Mouse (Mus musculus): ENCODE data around the gene Gzmf. TPM values are rescaled to one million over a fixed set of nuclear protein-coding genes. Genes with fewer than 3 reads are reported as not detected.
"Not testable (repeated sequence)": the region's sequence is repeated elsewhere in the genome, so short reads cannot be mapped to it uniquely, and the experiment has no call there.

Gzmf gene
- polyA plus RNA-seq (2016; fragmentation: Nextera tagmentation; extraction: Ambion mirVana): not detected in 2 replicates

DNA sequence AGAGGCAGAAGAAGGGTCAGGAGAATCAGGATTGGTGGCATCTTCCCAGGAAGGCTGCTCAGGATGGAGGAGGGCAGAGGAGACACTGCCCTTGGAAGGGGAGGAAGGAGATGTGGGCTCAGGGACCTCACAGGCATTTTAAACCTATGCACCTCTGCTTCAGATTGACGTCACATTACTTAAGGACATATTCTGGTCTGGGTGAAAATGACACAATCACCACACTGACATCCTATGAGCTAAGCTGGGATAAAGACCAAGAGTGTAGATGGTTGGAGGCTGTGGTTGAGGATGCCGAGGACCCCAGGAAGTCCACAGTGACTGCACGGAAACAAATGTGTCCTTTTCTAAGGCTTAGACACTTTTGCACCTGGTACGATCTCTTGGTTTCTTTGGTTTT lies at the start of gene Gzmf:
Gene Gzmf (minus strand): TSS at position 101 of the 400 bp plus-strand sequence.
- Histone ChIP-seq H3K4me3 (replicated peaks) (no peak within 1 kb of the TSS), H3K36me3 (replicated peaks) (no peaks in the 10 kb centered on the region), H3K9me3 (no peaks in the 10 kb centered on the region), H3K4me2 (no peak within 1 kb of the TSS), H3K4me1 (no peaks in the 10 kb centered on the region), H3K27me3 (no peaks in the 10 kb centered on the region), H3K27ac (no peak within 1 kb of the TSS), H3K9ac (no peak within 1 kb of the TSS)
- ATAC-seq (ENCODE audit: low FRiP score): no peak
- 94% methylated on average over 4 of the region's 4 CpGs for WGBS

DNA sequence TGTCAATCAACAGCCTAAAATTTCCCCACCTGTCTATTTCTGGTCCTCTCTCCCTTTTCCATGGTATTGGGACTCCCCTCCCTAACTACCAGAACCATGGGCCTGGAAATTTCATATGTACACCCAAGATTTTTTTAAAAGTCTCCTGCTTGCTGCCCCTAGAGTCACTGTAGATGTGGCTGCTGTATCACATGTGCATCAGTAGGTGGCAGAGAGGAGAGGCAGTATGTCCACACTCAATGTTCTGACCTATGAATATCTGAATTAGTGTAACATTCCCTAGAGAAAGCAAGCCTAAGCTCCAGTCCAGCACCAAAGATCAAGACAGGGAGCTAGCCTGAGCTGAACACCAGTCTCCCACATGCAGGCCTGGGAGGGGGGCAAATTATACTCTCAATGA lies 29.2 kb upstream of the Gzmf start:
- H3K27ac ChIP-seq: no peak overlapping the region
- no peak overlapping the region for H3K4me3 ChIP-seq (replicated peaks)
- no peaks in the 10 kb centered on the region for H3K4me1 ChIP-seq
- H3K36me3 ChIP-seq (replicated peaks): no peaks in the 10 kb centered on the region
- H3K4me2 ChIP-seq: no peak overlapping the region
- no peak overlapping the region for H3K9ac ChIP-seq
- H3K27me3 ChIP-seq: no peaks in the 10 kb centered on the region
- no peak for ATAC-seq (ENCODE audit: low FRiP score)
- no peaks in the 10 kb centered on the region for H3K9me3 ChIP-seq

DNA sequence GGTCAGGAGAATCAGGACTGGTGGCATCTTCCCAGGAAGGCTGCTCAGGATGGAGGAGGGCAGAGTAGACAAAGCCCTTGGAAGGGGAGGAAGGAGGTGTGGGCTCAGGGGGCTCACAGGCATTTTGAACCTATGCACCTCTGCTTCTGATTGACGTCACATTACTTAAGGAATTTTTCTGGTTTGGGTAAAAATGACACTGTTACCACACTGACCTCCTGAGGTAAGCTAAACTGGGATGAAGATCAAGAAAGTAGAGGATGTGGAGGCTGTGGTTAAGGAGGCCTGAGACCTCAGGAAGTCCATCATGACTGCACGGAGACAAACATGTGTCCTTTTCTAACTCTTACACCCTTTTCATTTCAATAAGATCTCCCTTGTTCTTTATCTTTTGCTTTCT lies 23.3 kb upstream of the Gzmf start, which contains the start of gene Gzmc:
Gene Gzmc (minus strand): TSS at position 101 of the 400 bp plus-strand sequence.
- H3K4me1 ChIP-seq: no peaks in the 10 kb centered on the region
- WGBS: 87% methylated on average over 2 of the region's 2 CpGs
- H3K4me2 ChIP-seq: no peak within 1 kb of the TSS
- H3K9me3 ChIP-seq: no peaks in the 10 kb centered on the region
- H3K9ac ChIP-seq: no peak within 1 kb of the TSS
- H3K36me3 ChIP-seq (replicated peaks): no peaks in the 10 kb centered on the region
- no peak within 1 kb of the TSS for H3K27ac ChIP-seq
- H3K27me3 ChIP-seq: no peaks in the 10 kb centered on the region
- no peak within 1 kb of the TSS for H3K4me3 ChIP-seq (replicated peaks)
- ATAC-seq (ENCODE audit: low FRiP score): no peak

DNA sequence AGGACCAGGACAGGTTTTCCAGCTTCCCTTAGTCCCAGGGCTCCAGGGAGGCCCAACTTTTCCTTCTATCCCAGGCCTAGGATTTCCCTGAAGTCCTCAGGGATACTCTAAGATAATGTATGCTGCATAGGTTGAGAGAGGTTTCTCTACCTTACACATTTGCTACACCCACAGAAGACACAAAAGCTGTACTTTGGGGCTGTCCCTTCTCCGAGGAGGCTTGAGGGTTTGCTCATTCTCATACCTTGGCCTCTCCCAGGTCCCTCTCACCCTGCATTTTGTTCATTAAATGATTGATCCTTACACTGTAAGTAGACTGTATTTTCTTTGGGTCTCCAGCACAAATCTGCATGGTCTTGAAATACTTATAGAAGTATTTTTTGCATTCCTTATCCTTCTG lies 5.6 kb downstream of the Gzmf start:
- H3K9ac ChIP-seq: no peak overlapping the region

DNA sequence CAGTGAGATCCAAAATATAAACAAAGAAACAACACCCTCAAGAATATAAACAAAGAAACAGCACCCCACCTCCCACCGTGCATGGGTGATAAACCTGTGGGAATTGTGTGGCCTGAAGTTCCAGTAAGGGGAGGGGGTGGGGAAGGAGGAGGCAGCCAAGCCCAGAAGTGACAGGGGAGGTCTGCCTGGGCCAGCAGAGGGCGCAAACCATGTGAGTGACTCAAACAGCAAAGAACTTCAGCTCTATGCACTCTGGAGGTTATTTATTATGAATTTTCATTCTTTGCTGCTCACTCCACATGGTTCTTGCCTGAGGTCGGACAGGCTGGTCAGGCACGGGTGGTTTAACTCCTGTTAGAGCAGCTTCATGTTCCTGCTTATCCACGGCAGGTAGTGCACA lies 6.2 kb downstream of the Gzmf start:
- H3K4me1 ChIP-seq; H3K9me3 ChIP-seq; H3K27ac ChIP-seq; H3K4me2 ChIP-seq; H3K27me3 ChIP-seq; H3K36me3 ChIP-seq (replicated peaks); H3K9ac ChIP-seq; H3K4me3 ChIP-seq (replicated peaks); ATAC-seq (ENCODE audit: low FRiP score): not testable (repeated sequence)
- WGBS: 40% methylated on average over 5 of the region's 5 CpGs

More for the DNA sequence above, 5.6 kb downstream of the Gzmf start:
- Histone ChIP-seq H3K36me3 (replicated peaks) (no peaks in the 10 kb centered on the region), H3K27ac (no peak overlapping the region), H3K27me3 (no peaks in the 10 kb centered on the region), H3K9me3 (no peaks in the 10 kb centered on the region), H3K4me2 (no peak overlapping the region), H3K4me3 (replicated peaks) (no peak overlapping the region), H3K4me1 (no peaks in the 10 kb centered on the region)
- ATAC-seq (ENCODE audit: low FRiP score): no peak
- WGBS: 78% methylated on average over 1 of the region's 1 CpGs

DNA sequence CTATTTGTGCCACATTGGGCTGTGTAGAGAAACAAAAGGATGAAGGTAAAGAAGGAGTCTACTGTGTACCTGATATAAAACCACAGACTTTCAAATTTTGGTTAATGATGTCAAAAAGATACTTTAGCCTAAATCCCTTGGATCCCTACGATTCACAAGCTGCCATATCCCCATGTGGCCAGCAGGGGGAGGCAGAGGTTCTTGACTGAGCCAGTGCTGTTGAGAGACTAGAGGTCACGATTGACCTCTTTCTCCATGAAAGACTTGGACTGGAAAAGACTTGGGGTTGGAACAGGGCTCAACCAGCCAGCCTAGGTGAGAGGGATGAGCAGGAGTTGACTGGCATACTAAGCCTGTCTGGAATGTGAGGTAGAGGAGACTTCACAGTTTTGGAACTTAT lies 7.2 kb downstream of the Gzmf start:
- H3K9me3 ChIP-seq: no peaks in the 10 kb centered on the region
- no peaks in the 10 kb centered on the region for H3K36me3 ChIP-seq (replicated peaks)
- H3K4me2 ChIP-seq: no peak overlapping the region
- no peak overlapping the region for H3K27ac ChIP-seq
- WGBS: 12% methylated on average over 2 of the region's 2 CpGs
- no peaks in the 10 kb centered on the region for H3K27me3 ChIP-seq
- H3K9ac ChIP-seq: no peak overlapping the region
- no peaks in the 10 kb centered on the region for H3K4me1 ChIP-seq
- no peak for ATAC-seq (ENCODE audit: low FRiP score)
- no peak overlapping the region for H3K4me3 ChIP-seq (replicated peaks)

DNA sequence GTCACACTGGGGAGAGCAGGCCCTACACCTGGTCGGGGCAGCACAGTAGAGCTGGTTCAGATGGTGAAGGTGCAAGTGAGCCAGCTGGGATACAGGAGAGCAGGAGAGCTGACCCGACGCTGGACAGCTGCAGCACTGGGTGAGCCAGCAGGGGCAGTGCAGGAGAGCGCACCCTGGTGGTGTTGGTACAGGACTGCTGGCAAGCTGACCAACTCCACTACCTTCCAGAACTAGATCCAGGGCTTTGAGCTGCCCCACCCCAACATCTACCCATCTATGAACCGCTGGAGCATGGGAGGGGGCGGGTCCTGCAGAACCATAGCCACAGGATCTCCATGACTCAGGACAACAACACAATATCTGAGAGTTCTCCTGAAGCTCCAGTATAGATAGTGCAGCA lies 24.3 kb downstream of the Gzmf start:
- no peak overlapping the region for H3K4me3 ChIP-seq (replicated peaks)
- no peak overlapping the region for H3K27ac ChIP-seq
- H3K9ac ChIP-seq: no peak overlapping the region
- no peaks in the 10 kb centered on the region for H3K27me3 ChIP-seq
- no peak overlapping the region for H3K4me2 ChIP-seq
- no peaks in the 10 kb centered on the region for H3K9me3 ChIP-seq
- H3K4me1 ChIP-seq: no peaks in the 10 kb centered on the region
- 61% methylated on average over 6 of the region's 6 CpGs for WGBS
- H3K36me3 ChIP-seq (replicated peaks): no peaks in the 10 kb centered on the region
- ATAC-seq (ENCODE audit: low FRiP score): no peak

DNA sequence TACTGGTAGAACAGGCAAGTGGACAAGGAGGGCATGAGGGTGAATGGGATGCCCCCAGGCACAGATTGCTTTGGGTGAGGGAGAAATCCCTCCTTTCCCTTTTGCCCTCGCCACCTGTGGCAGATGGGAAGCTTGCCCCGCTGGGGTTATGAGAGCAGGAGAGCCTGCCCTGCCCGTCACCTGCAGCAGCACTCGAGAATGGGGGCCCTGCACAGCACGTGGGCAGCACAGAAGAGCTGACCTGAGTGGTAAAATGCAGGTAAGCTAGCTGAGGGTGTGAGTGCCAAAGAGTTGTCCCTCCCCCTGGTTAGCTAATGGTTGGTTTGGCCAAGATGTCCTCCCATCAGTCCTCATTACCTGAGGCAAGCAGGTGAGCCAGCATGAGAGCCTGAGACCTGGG lies 24.7 kb downstream of the Gzmf start:
- Histone ChIP-seq H3K4me2 (no peak overlapping the region), H3K9me3 (no peaks in the 10 kb centered on the region), H3K27ac (no peak overlapping the region), H3K4me1 (no peaks in the 10 kb centered on the region), H3K27me3 (no peaks in the 10 kb centered on the region), H3K4me3 (replicated peaks) (no peak overlapping the region), H3K9ac (no peak overlapping the region), H3K36me3 (replicated peaks) (no peaks in the 10 kb centered on the region)
- no peak for ATAC-seq (ENCODE audit: low FRiP score)
- 80% methylated on average over 5 of the region's 5 CpGs for WGBS

DNA sequence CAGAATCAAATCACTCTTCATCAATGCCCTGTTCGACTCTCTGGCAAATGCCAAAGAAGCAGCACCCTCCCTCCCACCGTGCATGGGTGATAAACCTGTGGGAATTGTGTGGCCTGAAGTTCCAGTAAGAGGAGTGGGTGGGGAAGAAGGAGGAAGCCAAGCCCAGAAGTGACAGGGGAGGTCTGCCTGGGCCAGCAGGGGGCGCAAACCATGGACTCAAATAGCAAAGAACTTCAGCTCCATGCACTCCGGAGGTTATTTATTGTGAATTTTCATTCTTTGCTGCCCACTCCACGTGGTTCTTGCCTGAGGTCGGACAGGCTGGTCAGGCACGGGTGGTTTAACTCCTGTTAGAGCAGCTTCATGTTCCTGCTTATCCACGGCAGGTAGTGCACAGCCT lies 33.6 kb downstream of the Gzmf start:
- H3K4me1 ChIP-seq; H3K9me3 ChIP-seq; H3K27me3 ChIP-seq; ATAC-seq (ENCODE audit: low FRiP score); H3K36me3 ChIP-seq (replicated peaks); H3K9ac ChIP-seq; H3K27ac ChIP-seq; H3K4me2 ChIP-seq; H3K4me3 ChIP-seq (replicated peaks): not testable (repeated sequence)
- WGBS: 29% methylated on average over 8 of the region's 8 CpGs

DNA sequence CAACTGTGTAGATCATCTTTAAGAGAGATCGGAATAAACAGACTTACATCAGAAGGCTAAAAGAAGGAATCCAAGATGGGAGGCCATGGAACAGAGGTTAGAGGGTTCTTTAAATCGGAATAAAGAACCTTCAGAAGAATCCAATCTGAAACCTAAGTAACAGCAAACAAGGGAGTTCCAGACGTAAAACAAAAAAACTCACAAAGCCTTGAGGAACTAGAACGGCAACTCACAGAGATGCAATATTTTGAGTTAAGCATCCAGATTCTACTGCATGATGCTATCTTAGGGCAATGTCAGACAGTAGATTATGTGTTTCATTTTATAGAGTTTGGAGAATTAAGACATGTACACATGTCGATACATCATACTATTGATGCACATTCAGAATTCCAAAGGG lies 36.7 kb downstream of the Gzmf start, which contains the start of gene Gzmn:
Gene Gzmn (minus strand): TSS at position 101 of the 400 bp plus-strand sequence.
- no peak for ATAC-seq (ENCODE audit: low FRiP score)
- no peak within 1 kb of the TSS for H3K9ac ChIP-seq
- no peak within 1 kb of the TSS for H3K4me3 ChIP-seq (replicated peaks)
- H3K4me2 ChIP-seq: no peak within 1 kb of the TSS
- no peaks in the 10 kb centered on the region for H3K27me3 ChIP-seq
- H3K36me3 ChIP-seq (replicated peaks): no peaks in the 10 kb centered on the region
- no peaks in the 10 kb centered on the region for H3K9me3 ChIP-seq
- no peaks in the 10 kb centered on the region for H3K4me1 ChIP-seq
- WGBS: 90% methylated on average over 5 of the region's 5 CpGs
- H3K27ac ChIP-seq: no peak within 1 kb of the TSS

DNA sequence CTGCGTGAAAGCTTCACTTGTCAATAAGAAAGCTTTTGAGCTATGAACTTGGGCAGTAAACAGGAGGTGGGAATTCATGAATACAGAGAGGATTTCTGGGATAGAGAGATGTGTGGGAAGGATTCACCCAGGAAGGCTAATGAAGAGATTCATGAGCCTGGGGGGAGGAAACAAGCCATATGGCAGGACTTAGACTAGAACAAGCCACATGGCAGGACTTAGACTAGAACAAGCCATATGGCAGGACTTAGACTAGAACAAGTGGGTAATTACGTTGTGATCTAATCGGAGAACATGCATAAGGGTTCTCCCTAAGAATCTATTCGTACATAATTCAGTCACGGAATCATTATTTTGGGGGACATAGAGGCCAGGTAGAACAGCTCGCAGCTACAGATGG lies 37.8 kb downstream of the Gzmf start:
- no peaks in the 10 kb centered on the region for H3K36me3 ChIP-seq (replicated peaks)
- H3K9me3 ChIP-seq: no peaks in the 10 kb centered on the region
- no peaks in the 10 kb centered on the region for H3K4me1 ChIP-seq
- WGBS: 92% methylated on average over 6 of the region's 6 CpGs
- no peak overlapping the region for H3K27ac ChIP-seq
- H3K4me2 ChIP-seq: no peak overlapping the region
- no peak overlapping the region for H3K4me3 ChIP-seq (replicated peaks)
- no peak for ATAC-seq (ENCODE audit: low FRiP score)
- H3K27me3 ChIP-seq: no peaks in the 10 kb centered on the region
- H3K9ac ChIP-seq: no peak overlapping the region

DNA sequence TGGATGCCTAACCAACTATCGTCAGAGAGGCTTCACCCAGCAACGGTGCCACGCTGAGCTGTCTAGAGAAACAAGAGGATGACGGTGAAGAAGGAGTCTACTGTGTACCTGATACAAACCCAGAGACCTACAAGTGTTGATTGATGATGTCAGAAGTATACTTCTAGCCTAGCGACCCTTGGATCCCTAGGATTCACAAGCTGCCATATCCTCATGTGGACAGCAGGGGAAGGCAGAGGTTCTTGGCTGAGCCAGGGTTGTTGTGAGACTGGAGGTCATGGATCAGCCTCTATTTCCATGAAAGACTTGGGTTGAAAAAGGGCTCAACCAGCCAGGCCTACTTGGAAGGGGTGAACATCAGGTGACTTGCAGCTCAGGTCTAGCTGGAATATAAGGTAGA lies 38.5 kb downstream of the Gzmf start:
- Histone ChIP-seq H3K27me3 (no peaks in the 10 kb centered on the region), H3K9me3 (no peaks in the 10 kb centered on the region), H3K4me3 (replicated peaks) (no peak overlapping the region), H3K27ac (no peak overlapping the region), H3K4me1 (no peaks in the 10 kb centered on the region), H3K4me2 (no peak overlapping the region), H3K9ac (no peak overlapping the region), H3K36me3 (replicated peaks) (no peaks in the 10 kb centered on the region)
- ATAC-seq (ENCODE audit: low FRiP score): no peak
- WGBS: 94% methylated on average over 5 of the region's 5 CpGs

DNA sequence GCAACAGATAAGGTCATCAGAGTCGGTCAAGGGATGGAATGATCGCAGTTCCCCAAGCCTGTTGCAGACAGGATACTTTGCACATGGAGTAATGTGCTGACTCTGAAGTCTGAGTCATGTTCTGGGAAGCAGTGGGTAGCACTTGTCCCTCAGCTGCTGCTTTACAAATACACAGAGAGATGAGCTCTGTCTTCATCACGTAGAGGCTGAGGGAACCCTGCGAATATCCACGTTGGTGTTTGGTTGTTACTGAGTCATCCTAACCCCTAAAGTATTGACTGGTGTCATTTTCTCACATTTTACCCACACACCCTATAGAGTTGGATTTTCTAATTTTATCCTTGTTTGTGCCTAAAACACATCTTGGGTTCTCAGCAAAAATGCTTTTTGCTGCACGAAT lies 43.2 kb downstream of the Gzmf start:
- H3K4me2 ChIP-seq: no peak overlapping the region
- H3K27ac ChIP-seq: no peak overlapping the region
- H3K9me3 ChIP-seq: no peaks in the 10 kb centered on the region
- H3K4me1 ChIP-seq: no peaks in the 10 kb centered on the region
- no peaks in the 10 kb centered on the region for H3K27me3 ChIP-seq
- WGBS: 91% methylated on average over 6 of the region's 6 CpGs
- no peaks in the 10 kb centered on the region for H3K36me3 ChIP-seq (replicated peaks)
- H3K9ac ChIP-seq: no peak overlapping the region
- no peak overlapping the region for H3K4me3 ChIP-seq (replicated peaks)
- no peak for ATAC-seq (ENCODE audit: low FRiP score)

DNA sequence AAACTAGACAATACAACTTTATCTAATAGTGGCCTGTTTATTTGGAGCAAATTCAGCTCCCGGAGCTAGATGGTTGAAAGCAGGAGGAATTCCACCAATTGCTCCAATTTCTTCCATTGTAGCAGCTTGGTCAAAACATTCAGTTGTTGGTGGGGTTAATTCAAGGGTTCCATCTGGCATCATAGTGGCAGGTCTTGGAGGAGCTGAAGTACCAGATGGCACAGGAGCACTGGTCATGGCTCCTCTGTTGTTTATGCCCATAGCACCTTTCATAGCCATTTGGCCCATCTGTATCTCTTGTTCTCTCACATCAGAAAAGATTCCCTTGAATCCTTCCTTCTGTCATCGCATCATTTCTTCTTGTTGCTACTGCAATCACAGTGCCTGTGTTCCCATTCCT lies 49.1 kb downstream of the Gzmf start:
- no peaks in the 10 kb centered on the region for H3K9me3 ChIP-seq
- H3K4me2 ChIP-seq: no peak overlapping the region
- no peak overlapping the region for H3K4me3 ChIP-seq (replicated peaks)
- H3K4me1 ChIP-seq: no peaks in the 10 kb centered on the region
- no peaks in the 10 kb centered on the region for H3K36me3 ChIP-seq (replicated peaks)
- ATAC-seq (ENCODE audit: low FRiP score): no peak
- H3K9ac ChIP-seq: no peak overlapping the region
- H3K27me3 ChIP-seq: no peaks in the 10 kb centered on the region
- H3K27ac ChIP-seq: no peak overlapping the region
- 94% methylated on average over 2 of the region's 2 CpGs for WGBS
